Mouse (Mus musculus) neural tube, embryonic 11.5 days (tissue): ENCODE results near the gene Rap1b. TPM values are rescaled to one million over a fixed set of nuclear protein-coding genes. Genes with fewer than 3 reads are reported as not detected.

Experiments
- ATAC-seq: fragments of 200-750 bp; cut with Nextera tagmentation; 2 replicates; pipeline ENCODE4 v1.8.0; 2017; ENCODE audit warnings: moderate number of reproducible peaks, mild to moderate bottlenecking, moderate TSS enrichment, moderate library complexity; ENCODE audit not compliant: insufficient read depth, low FRiP score, low TSS enrichment
- DNase-seq: peaks from one replicate; pipeline ENCODE4 v3.0.0-alpha.2; 2015; ENCODE audit warnings: low spot score
- H3K27ac ChIP-seq: fragments of 300-500 bp; sonication (generic); 2 replicates; pipeline ENCODE4 v1.5.1; 2014; ENCODE audit warnings: low read depth, mild to moderate bottlenecking, low read length
- H3K27me3 ChIP-seq: fragments of 300-500 bp; sonication (generic); 2 replicates; pipeline ENCODE4 v1.6.1; 2014; ENCODE audit warnings: mild to moderate bottlenecking, low read length, mixed read lengths; ENCODE audit not compliant: control insufficient read depth, insufficient read depth
- H3K36me3 ChIP-seq: fragments of 300-500 bp; sonication (generic); 2 replicates; pipeline ENCODE4 v1.6.1; 2014; ENCODE audit warnings: mild to moderate bottlenecking, low read length, moderate library complexity, mixed read lengths; ENCODE audit not compliant: control insufficient read depth, insufficient read depth
- H3K4me1 ChIP-seq: fragments of 300-500 bp; sonication (generic); 2 replicates; pipeline ENCODE4 v1.6.1; 2014; ENCODE audit warnings: low read length, mixed read lengths; ENCODE audit not compliant: control insufficient read depth, insufficient read depth
- H3K4me2 ChIP-seq: fragments of 300-500 bp; sonication (generic); 2 replicates; pipeline ENCODE4 v1.6.1; 2014; ENCODE audit warnings: low read depth, mild to moderate bottlenecking, moderate library complexity
- H3K4me3 ChIP-seq: fragments of 300-500 bp; sonication (generic); 2 replicates; pipeline ENCODE4 v1.5.1; 2014; ENCODE audit warnings: low read depth, low read length
- H3K9ac ChIP-seq: fragments of 300-500 bp; sonication (generic); 2 replicates; pipeline ENCODE4 v1.6.1; 2014; ENCODE audit warnings: mild to moderate bottlenecking, low read length
- H3K9me3 ChIP-seq: fragments of 300-500 bp; sonication (generic); 2 replicates; pipeline ENCODE4 v1.6.1; 2016; ENCODE audit warnings: low read length; ENCODE audit not compliant: control insufficient read depth
- WGBS: fragments of 180-500 bp; shearing (Covaris S2); extraction: QIAGEN DNeasy Blood & Tissue Kit; methylation state at CpG from one replicate; pipeline ENCODE4 v1.1.7; 2014; 5-methylcytosine and 5-hydroxymethylcytosine counted together
- polyA plus RNA-seq: library from polyadenylated mRNA; unstranded; fragments of >200 nt; fragmentation: Nextera tagmentation; extraction: Ambion mirVana; gene quantifications from 2 replicates; pipeline ENCODE4 v1.2.1, GENCODE M21; 2014

Gene Rap1b
- polyA plus RNA-seq, 1 experiment from 2014 or later = 183 TPM

DNA sequence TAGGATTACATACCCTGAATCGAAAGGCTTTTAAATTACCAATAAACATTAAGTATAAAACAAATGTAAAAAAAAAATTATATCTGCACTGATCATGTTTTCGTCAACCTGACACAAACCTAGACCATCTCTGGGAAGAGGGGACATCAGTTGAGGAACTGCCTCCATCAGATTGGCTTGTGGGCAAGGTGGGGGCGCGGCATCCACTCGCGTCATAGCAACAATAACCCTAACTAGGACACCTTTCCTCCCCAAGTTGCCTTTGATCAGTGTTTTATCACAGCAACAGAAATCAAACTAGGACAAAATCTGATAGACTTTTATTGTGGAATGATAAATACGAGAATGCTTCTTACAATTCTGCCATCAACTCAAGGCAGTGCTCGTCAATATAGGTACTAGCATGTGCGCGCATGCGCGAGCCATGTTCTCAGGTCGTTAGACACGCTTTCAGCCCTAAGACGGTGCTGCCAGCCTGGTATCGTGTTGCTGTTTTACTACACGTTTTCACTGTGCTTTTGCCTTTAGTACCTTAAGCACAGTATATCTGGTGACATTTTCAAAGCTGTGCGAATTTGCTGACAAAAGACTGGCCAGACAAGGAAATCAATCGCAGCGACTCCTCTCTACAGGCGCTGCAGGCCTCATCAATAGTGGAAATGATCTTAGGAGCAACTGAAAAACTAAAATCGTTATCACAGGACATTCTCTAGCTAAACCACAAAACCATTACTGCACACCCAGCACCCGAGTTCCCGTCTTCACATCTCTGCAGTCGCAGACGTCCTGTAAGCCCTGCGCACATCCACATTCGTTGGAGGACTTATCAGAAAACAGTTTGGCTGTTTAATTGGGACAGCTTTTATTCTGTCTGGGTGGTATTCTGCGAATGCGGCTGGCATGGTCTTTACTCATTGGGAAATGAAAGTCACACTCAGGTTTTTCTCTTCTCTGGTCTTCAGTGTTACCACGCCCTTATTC, 41.7 kb downstream of the Rap1b start:
- ATAC-seq = no peak

DNA sequence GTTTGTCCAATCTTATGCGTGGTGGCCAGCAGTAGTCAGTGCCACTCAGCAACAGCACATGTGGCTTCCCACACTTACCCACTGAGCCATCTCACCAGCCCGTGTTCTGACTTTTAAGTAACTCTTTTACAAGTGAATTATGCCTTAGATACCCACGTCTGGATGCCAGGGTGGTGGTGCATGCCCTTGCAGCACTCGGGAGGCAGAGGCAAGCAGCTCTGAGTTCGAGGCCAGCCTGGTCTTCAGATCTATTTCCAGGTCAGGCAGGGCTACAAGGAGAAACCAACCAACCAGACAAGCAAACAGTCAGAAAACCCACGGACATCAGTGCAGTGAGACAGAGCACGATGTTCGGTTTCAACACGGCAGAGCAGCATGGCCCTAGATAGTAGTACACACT, 43.9 kb downstream of the Rap1b start:
- no peaks in the 10 kb centered on the region for H3K4me1 ChIP-seq
- 94% methylated on average over 9 of the region's 9 CpGs for WGBS
- no peaks in the 10 kb centered on the region for H3K27me3 ChIP-seq
- H3K27ac ChIP-seq = no peak overlapping the region
- no peak overlapping the region for H3K4me2 ChIP-seq
- DNase-seq = no peak
- no peak overlapping the region for H3K9ac ChIP-seq
- no peak overlapping the region for H3K4me3 ChIP-seq
- H3K9me3 ChIP-seq = no peaks in the 10 kb centered on the region
- ATAC-seq = no peak
- H3K36me3 ChIP-seq = no peaks in the 10 kb centered on the region

More for the DNA sequence above, 41.7 kb downstream of the Rap1b start:
- Histone ChIP-seq H3K36me3 (no peaks in the 10 kb centered on the region), H3K9me3 (no peaks in the 10 kb centered on the region), H3K27ac (no peak overlapping the region), H3K9ac (no peak overlapping the region), H3K4me1 (no peaks in the 10 kb centered on the region), H3K4me2 (no peak overlapping the region), H3K27me3 (no peaks in the 10 kb centered on the region), H3K4me3 (no peak overlapping the region)
- WGBS = 93% methylated on average over 31 of the region's 31 CpGs
- DNase-seq = no peak

DNA sequence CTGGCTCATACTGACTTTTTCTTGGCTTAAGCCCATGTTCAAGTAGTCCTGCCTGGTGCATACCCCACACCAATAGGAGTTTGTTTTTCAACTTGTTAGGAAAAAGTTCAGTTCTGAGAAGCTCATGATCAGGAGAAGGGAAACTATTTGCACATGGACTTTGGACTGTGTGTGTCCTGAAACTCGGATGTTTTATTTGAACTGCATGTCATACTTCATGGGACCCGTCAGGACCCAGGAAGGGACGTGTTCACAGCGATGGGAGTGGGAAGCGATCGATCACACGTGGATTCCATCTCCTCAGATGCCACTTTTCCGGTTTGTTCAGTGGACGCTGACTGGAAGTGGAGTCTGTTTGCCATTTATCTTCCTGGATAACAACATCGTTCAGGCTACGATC, 46.0 kb downstream of the Rap1b start:
- no peak for ATAC-seq
- WGBS = 92% methylated on average over 11 of the region's 11 CpGs

DNA sequence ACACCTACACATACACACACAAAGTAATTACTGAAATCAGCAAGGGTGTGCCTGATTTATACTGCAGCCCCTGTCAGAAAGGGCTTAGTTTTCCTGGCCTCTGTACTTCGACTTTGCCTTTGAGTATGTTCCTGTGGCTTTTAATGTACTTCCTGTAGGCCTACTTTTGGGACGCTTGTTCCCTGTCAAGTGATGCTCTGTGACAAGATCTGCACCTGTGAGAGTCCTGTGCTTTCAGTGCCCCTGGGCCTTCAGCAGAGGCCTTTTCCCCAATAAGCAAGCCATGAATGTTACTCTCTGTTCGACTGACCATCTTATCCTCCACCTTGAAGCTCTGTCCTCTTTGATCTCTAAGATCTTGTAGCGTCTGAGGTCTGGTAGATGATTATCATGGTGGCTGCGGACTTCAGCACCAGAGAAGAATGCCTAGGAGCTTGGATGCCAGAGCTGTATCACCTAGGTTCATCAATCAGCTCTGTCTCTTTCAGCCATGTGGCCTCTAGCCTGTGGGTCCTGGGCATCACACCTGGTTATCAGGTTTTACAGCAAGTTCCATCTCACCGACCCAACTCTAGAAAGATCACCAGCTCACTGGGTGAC, 47.3 kb downstream of the Rap1b start:
- H3K4me1 ChIP-seq = no peaks in the 10 kb centered on the region
- no peak overlapping the region for H3K27ac ChIP-seq
- DNase-seq (no peak), ATAC-seq (no peak)
- no peak overlapping the region for H3K4me3 ChIP-seq
- no peaks in the 10 kb centered on the region for H3K36me3 ChIP-seq
- H3K27me3 ChIP-seq = no peaks in the 10 kb centered on the region
- no peak overlapping the region for H3K9ac ChIP-seq
- no peaks in the 10 kb centered on the region for H3K9me3 ChIP-seq
- 85% methylated on average over 6 of the region's 6 CpGs for WGBS
- no peak overlapping the region for H3K4me2 ChIP-seq

More for the DNA sequence above, 46.0 kb downstream of the Rap1b start:
- no peaks in the 10 kb centered on the region for H3K4me1 ChIP-seq
- H3K36me3 ChIP-seq = no peaks in the 10 kb centered on the region
- H3K27me3 ChIP-seq = no peaks in the 10 kb centered on the region
- no peak for DNase-seq
- H3K9ac ChIP-seq = no peak overlapping the region
- H3K27ac ChIP-seq = no peak overlapping the region
- H3K4me2 ChIP-seq = no peak overlapping the region
- H3K4me3 ChIP-seq = no peak overlapping the region
- H3K9me3 ChIP-seq = no peaks in the 10 kb centered on the region

DNA sequence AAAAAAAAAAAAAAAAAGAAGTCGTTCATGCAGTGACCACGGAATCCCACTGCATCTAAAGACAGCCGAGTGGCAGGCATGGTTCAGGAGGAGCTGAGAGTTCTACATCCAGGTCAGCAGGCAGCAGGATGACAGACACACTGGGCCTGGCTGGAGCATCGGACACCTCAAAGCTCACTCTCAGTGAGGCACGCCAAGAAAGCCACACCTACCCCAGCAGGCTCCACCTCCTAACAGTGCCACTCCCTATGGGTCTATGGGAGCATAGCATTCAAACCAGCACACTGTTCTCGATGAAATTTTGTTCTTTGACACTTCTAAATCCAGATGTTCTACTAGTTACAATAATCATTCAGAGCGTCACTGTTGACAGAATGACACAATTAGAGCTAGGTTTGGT, 48.2 kb downstream of the Rap1b start:
- WGBS = 83% methylated on average over 6 of the region's 7 CpGs
- no peaks in the 10 kb centered on the region for H3K4me1 ChIP-seq
- ATAC-seq = no peak
- H3K4me2 ChIP-seq = no peak overlapping the region
- DNase-seq = no peak
- H3K27ac ChIP-seq = no peak overlapping the region
- H3K27me3 ChIP-seq = no peaks in the 10 kb centered on the region
- H3K36me3 ChIP-seq = no peaks in the 10 kb centered on the region
- no peak overlapping the region for H3K4me3 ChIP-seq
- no peaks in the 10 kb centered on the region for H3K9me3 ChIP-seq
- no peak overlapping the region for H3K9ac ChIP-seq

DNA sequence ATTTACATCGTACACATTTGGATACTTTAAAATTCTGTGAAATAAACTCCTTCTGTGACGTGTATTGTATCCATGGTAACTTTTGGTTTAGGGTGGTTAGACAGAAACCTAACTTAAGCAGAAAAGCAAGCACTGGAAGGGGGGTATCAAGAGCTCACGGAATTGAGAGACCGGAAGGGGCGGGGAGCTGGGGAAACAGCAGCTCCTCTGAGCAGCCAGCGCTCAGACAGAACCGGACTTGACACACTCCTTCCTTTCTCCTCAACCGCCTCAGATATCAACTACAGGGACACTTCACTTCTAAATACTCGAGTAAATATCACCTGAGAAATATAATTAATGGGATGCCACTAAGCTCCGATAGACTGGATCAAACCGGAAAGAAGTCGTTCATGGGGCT, 48.7 kb downstream of the Rap1b start:
- Histone ChIP-seq H3K4me2 (no peak overlapping the region), H3K9me3 (no peaks in the 10 kb centered on the region), H3K36me3 (no peaks in the 10 kb centered on the region), H3K4me1 (no peaks in the 10 kb centered on the region), H3K27ac (no peak overlapping the region), H3K4me3 (no peak overlapping the region), H3K27me3 (no peaks in the 10 kb centered on the region), H3K9ac (no peak overlapping the region)
- DNase-seq = no peak
- 92% methylated on average over 12 of the region's 12 CpGs for WGBS
- ATAC-seq = no peak

DNA sequence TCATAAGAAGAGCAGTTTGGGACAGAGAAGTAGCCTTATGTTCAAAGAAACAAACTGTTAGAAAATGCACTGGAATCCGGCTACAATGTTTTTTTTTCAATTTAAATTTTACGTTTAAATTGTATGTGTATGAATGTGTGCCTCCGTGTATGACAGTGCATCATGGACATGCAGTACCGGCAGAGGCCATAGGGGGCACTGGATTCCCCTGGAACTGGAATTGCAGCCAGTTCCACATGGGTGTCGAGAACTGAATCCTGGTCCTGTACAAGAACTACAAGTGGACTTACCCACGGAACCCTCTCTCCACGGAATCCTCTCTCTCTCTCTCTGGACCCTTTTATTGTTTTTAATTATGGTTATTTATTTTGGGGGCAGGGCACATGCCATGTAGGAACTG, 49.7 kb downstream of the Rap1b start:
- DNase-seq (no peak), ATAC-seq (no peak)
- H3K27me3 ChIP-seq = no peaks in the 10 kb centered on the region
- no peak overlapping the region for H3K4me2 ChIP-seq
- no peaks in the 10 kb centered on the region for H3K36me3 ChIP-seq
- no peaks in the 10 kb centered on the region for H3K9me3 ChIP-seq
- H3K9ac ChIP-seq = no peak overlapping the region
- no peak overlapping the region for H3K27ac ChIP-seq
- peaks cover 6% of the 10 kb centered on the region; the same call in 1 of the 2 replicates for H3K4me1 ChIP-seq
- 93% methylated on average over 7 of the region's 7 CpGs for WGBS
- H3K4me3 ChIP-seq = no peak overlapping the region

DNA sequence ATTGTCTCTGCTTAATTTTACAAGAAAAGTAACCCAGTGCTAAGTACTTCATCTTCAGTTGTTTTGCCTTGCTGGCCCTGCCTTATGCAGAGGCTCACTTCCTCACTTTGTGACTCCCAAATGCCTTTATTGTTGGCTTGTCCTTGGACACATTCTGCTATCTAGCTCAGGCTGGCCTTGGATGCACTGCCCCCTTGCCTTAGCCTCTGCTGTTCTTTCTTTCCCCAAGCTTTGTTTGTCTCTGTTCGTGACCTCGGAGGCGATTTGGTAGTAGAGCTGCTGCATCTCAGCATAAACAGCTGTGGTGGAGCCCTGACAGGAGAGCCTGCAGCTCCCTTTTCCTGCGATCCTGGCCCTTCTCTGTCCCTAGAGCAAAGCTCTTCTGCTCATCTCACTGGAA, 50.6 kb downstream of the Rap1b start:
- no peak overlapping the region for H3K27ac ChIP-seq
- no peak overlapping the region for H3K9ac ChIP-seq
- 77% methylated on average over 4 of the region's 4 CpGs for WGBS
- ATAC-seq (no peak), DNase-seq (no peak)
- peaks cover 1% of the 10 kb centered on the region; the same call in 1 of the 2 replicates for H3K36me3 ChIP-seq
- H3K4me3 ChIP-seq = no peak overlapping the region
- no peaks in the 10 kb centered on the region for H3K27me3 ChIP-seq
- H3K9me3 ChIP-seq = no peaks in the 10 kb centered on the region
- no peak overlapping the region for H3K4me2 ChIP-seq
- peaks cover 8% of the 10 kb centered on the region; the same call in 1 of the 2 replicates for H3K4me1 ChIP-seq
